Mouse (Mus musculus) limb, embryonic 14.5 days (tissue): ENCODE results near the gene Ppm1m. TPM values are rescaled to one million over a fixed set of nuclear protein-coding genes. Genes with fewer than 3 reads are reported as not detected.
A peak's percentile ranks its signal among the peaks of the same experiment; 100 is the strongest.

Experiments used
- ATAC-seq: fragments of 200-750 bp; cut with Nextera tagmentation; 2 replicates; pipeline ENCODE4 v1.8.0; 2017; ENCODE audit warnings: low read depth, moderate number of reproducible peaks, moderate TSS enrichment; ENCODE audit not compliant: low FRiP score
- DNase-seq: peaks from one replicate; pipeline ENCODE4 v3.0.0-alpha.2; 2015; ENCODE audit warnings: low spot score
- H3K27ac ChIP-seq: fragments of 300-500 bp; sonication (generic); replicated peaks from 2 replicates; pipeline ENCODE4 v1.5.1; 2014; ENCODE audit warnings: low read depth, mild to moderate bottlenecking, low read length, moderate library complexity, mixed read lengths
- H3K27me3 ChIP-seq: fragments of 300-500 bp; sonication (generic); 2 replicates; pipeline ENCODE4 v1.6.1; 2014; ENCODE audit warnings: low read length, mixed read lengths; ENCODE audit not compliant: control insufficient read depth, insufficient read depth
- H3K36me3 ChIP-seq: fragments of 300-500 bp; sonication (generic); 2 replicates; pipeline ENCODE4 v1.6.1; 2014; ENCODE audit warnings: mild to moderate bottlenecking, low read length, moderate library complexity, mixed read lengths; ENCODE audit not compliant: control insufficient read depth, insufficient read depth
- H3K4me1 ChIP-seq: fragments of 300-500 bp; sonication (generic); 2 replicates; pipeline ENCODE4 v1.6.1; 2014; ENCODE audit warnings: antibody characterized with exemption, low read length, mixed read lengths; ENCODE audit not compliant: control insufficient read depth, insufficient read depth
- H3K4me2 ChIP-seq: fragments of 300-500 bp; sonication (generic); replicated peaks from 2 replicates; pipeline ENCODE4 v1.6.1; 2014; ENCODE audit warnings: low read depth, mild to moderate bottlenecking, low read length, moderate library complexity; ENCODE audit not compliant: severe bottlenecking
- H3K4me3 ChIP-seq: fragments of 300-500 bp; sonication (generic); replicated peaks from 2 replicates; pipeline ENCODE4 v1.5.1; 2014; ENCODE audit warnings: low read length
- H3K9ac ChIP-seq: fragments of 300-500 bp; sonication (generic); 2 replicates; pipeline ENCODE4 v1.6.1; 2014; ENCODE audit warnings: mild to moderate bottlenecking, low read depth, low read length, moderate library complexity; ENCODE audit not compliant: severe bottlenecking
- H3K9me3 ChIP-seq: fragments of 300-500 bp; sonication (generic); 2 replicates; pipeline ENCODE4 v1.6.1; 2016; ENCODE audit warnings: low read length; ENCODE audit not compliant: control insufficient read depth
- POLR2A ChIP-seq: fragments of 200-500 bp; IDR thresholded peaks from 2 replicates; pipeline ENCODE4 v1.8.0; 2012; ENCODE audit warnings: inconsistent platforms, mild to moderate bottlenecking, moderate library complexity, borderline replicate concordance; ENCODE audit not compliant: insufficient read depth, insufficient read length; ENCODE audit errors: extremely low read depth
- WGBS: fragments of 180-500 bp; shearing (Covaris S2); extraction: QIAGEN DNeasy Blood & Tissue Kit; methylation state at CpG from one replicate; pipeline ENCODE4 v1.1.7; 2014; 5-methylcytosine and 5-hydroxymethylcytosine counted together
- polyA plus RNA-seq, 2 experiments: library from polyadenylated mRNA; depleted of rRNA in 1 of 2; stranded (reverse) in 1 of 2; unstranded in 1 of 2; fragments of >200 nt; fragmentation: Nextera tagmentation in 1 of 2; extraction: Ambion mirVana in 1 of 2; gene quantifications; 2 replicates each; pipeline versions ENCODE4 v1.2.1 to v1.2.3; 2012 to 2014

Ppm1m gene
- polyA plus RNA-seq, 2 experiments = 39.2 to 87.0 TPM

GRCm38 (mm10) chr9:106226151-106226682 is 26.7 kb upstream of the Ppm1m start:
- Histone ChIP-seq H3K4me2 (peak overlapping the region; percentile 65), H3K27ac (no peak overlapping the region), H3K36me3 (no peaks in the 10 kb centered on the region), H3K27me3 (no peaks in the 10 kb centered on the region), H3K9me3 (no peaks in the 10 kb centered on the region), H3K4me3 (peak overlapping the region; percentile 38), H3K9ac (peak overlapping the region; percentile 50; the same call in 1 of the 2 replicates), H3K4me1 (peaks cover 6% of the 10 kb centered on the region)
- no peak for TF ChIP-seq POLR2A
- ATAC-seq (peak; percentile 63), DNase-seq (peak; percentile 41)
- 7% methylated on average over 34 of the region's 34 CpGs for WGBS

GRCm38 (mm10) chr9:106225469-106226150 is 26.1 kb upstream of the Ppm1m start:
- no peak for ATAC-seq
- H3K36me3 ChIP-seq = no peaks in the 10 kb centered on the region
- WGBS = 60% methylated on average over 24 of the region's 24 CpGs
- H3K9ac ChIP-seq = peak overlapping the region; percentile 50; the same call in 1 of the 2 replicates
- TF ChIP-seq POLR2A = no peak
- peak overlapping the region; percentile 38 for H3K4me3 ChIP-seq
- no peak overlapping the region for H3K27ac ChIP-seq
- no peaks in the 10 kb centered on the region for H3K9me3 ChIP-seq
- peaks cover 6% of the 10 kb centered on the region for H3K4me1 ChIP-seq
- peak overlapping the region; percentile 65 for H3K4me2 ChIP-seq
- H3K27me3 ChIP-seq = no peaks in the 10 kb centered on the region
- no peak for DNase-seq

DNA sequence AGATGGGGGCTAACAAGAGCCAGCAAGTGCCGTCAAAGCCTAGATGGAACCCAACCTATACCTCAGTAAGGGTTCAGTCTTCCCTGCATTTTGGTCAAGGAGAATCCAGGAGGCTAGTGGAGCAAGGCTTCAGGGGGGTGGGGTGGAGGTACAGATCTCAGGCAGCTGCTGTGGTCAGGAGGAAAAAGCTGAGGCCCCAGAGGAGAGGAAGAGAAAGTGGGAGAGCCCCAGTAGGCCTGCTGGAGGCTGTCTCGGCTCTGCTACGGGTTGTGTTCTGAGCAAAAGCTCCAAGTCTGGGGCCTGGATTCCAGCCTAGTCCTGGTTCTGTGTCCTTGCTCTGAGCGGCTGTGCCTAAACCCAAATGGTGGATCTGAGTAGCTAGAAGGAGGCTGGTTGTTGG is 23.4 kb upstream of the Ppm1m start:
- Histone ChIP-seq H3K4me3 (no peak overlapping the region), H3K4me1 (peaks cover 6% of the 10 kb centered on the region), H3K4me2 (no peak overlapping the region), H3K27me3 (no peaks in the 10 kb centered on the region), H3K36me3 (no peaks in the 10 kb centered on the region), H3K27ac (no peak overlapping the region), H3K9ac (no peak overlapping the region), H3K9me3 (no peaks in the 10 kb centered on the region)
- ATAC-seq (no peak), DNase-seq (no peak)
- WGBS = 94% methylated on average over 4 of the region's 4 CpGs
- TF ChIP-seq POLR2A = no peak

- Histone ChIP-seq H3K9me3 (no peaks in the 10 kb centered on the region), H3K27me3 (no peaks in the 10 kb centered on the region), H3K4me1 (peaks cover 6% of the 10 kb centered on the region), H3K4me2 (no peak within 1 kb of the TSS), H3K9ac (no peak within 1 kb of the TSS), H3K27ac (no peak within 1 kb of the TSS), H3K4me3 (no peak within 1 kb of the TSS), H3K36me3 (no peaks in the 10 kb centered on the region)
- DNase-seq (no peak), ATAC-seq (no peak)
- TF ChIP-seq POLR2A = no peak
- 74% methylated on average over 4 of the region's 4 CpGs for WGBS
Measured at GRCm38 (mm10) chr9:106222261-106222851, 22.8 kb upstream of the Ppm1m start, which contains the start of gene Tlr9. TSS of gene Tlr9 (plus strand) at chr9:106222598.

DNA sequence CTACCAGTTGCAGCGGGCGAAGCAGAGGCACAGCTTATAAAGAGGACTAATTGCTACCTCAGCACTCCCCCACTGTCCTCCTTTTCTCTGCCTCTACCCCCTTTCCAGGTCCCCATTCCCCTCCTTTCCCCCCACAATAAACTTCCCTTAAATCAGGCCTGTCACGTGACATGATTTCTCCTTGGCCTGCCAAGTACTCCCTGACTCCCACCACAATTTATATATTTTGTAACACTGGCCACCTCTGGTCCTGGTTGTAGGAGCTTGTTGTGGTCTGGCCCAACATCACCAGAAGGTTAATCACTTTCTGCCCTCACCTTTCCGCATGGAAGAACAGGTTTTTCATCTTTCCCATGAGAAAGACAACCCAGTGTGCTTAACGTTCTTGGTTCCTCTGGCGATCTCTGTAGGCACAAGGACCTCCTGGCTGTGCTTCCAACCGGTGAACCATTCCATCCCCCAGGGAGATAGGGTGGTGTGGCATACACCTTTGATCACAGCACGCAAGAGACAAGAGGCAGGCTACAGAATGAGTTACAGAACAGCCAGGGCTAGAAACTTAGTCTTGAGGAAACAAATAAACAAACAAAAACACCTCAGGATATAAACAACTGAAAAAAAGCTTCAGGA is 21.5 kb upstream of the Ppm1m start:
- no peak overlapping the region for H3K9ac ChIP-seq
- no peak for ATAC-seq
- H3K27ac ChIP-seq = no peak overlapping the region
- no peaks in the 10 kb centered on the region for H3K36me3 ChIP-seq
- H3K27me3 ChIP-seq = no peaks in the 10 kb centered on the region
- no peaks in the 10 kb centered on the region for H3K9me3 ChIP-seq
- DNase-seq = no peak
- 57% methylated on average over 8 of the region's 8 CpGs for WGBS
- 0 out of 2 replicates have a peak, but pooled peaks cover 3% of the 10 kb centered on the region for H3K4me1 ChIP-seq
- no peak overlapping the region for H3K4me3 ChIP-seq
- no peak overlapping the region for H3K4me2 ChIP-seq
- no peak for TF ChIP-seq POLR2A
